Mouse (Mus musculus) left cerebral cortex, adult 6 months (tissue): ENCODE results near the gene Gm13043. TPM values are rescaled to one million over a fixed set of nuclear protein-coding genes. Genes with fewer than 3 reads are reported as not detected.

Experiments used
- long read RNA-seq, 2 experiments: library from polyadenylated mRNA; unstranded; transcript quantifications; one replicate each; pipeline ENCODE4 v2.0.0; 2019 to 2020
- polyA plus RNA-seq: library from polyadenylated mRNA; unstranded; fragments of <200 nt; fragmentation: Nextera tagmentation; gene quantifications from 2 replicates; pipeline ENCODE4 v1.2.3, GENCODE M21; 2021

Gene Gm13043
- not detected in 2 replicates for polyA plus RNA-seq
- long read RNA-seq, experiment 1, result 0 reads
- long read RNA-seq, experiment 2, result 0 reads

DNA sequence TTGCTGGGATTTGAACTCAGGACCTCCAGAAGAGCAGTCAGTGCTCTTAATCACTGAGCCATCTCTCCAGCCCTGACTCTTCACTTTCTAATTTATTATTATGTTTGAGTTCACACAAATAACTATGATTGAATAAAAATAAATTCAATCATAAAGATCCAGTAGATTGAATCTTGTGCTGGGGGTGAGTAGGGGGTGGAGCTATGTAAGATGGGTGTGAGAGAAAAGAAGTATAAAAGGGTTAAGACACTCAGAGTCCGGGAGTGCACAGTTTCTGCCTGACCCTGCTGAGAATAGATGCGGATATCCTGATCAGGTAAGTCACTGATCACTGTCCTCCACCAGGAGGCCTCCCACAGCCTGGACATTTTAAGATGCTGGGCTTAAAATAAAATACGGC, at the start of gene Gm13043:
Gene Gm13043, plus strand, starts transcription at position 301 of the 400 bp plus-strand sequence.

DNA sequence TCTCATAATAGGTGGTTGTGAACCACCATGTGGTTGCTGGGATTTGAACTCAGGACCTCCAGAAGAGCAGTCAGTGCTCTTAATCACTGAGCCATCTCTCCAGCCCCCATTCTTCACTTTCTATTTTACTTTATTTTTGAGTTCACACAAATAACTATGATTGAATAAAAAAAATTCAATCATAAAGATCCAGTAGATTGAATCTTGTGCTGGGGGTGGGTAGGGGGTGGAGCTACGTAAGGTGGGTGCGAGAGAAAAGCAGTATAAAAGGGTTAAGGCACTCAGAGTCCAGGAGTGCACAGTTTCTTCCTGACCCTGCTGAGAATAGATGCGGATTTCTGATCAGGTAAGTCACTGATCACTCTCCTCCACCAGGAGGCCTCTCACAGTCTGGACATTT, 24.5 kb downstream of the Gm13043 start, which contains the start of gene Gm13040:
Gene Gm13040, plus strand, starts transcription at position 301 of the 400 bp plus-strand sequence.

DNA sequence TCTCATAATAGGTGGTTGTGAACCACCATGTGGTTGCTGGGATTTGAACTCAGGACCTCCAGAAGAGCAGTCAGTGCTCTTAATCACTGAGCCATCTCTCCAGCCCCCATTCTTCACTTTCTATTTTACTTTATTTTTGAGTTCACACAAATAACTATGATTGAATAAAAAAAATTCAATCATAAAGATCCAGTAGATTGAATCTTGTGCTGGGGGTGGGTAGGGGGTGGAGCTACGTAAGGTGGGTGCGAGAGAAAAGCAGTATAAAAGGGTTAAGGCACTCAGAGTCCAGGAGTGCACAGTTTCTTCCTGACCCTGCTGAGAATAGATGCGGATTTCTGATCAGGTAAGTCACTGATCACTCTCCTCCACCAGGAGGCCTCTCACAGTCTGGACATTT, 40.3 kb downstream of the Gm13043 start, which contains the start of the genes BC080695 and Gm13057:
Gene BC080695, plus strand, starts transcription at position 301 of the 400 bp plus-strand sequence.
Gene Gm13057, plus strand, starts transcription at position 310 of the 400 bp plus-strand sequence.

Other genes with a start within 250 kb of the Gm13043 start
- gene Pdpn, start 211.8 kb upstream of the Gm13043 start, polyA plus RNA-seq, result 29.8 and 32.9 TPM in 2 replicates
- 3.2 and 4.2 TPM in 2 replicates for gene Lrrc38, start 161.6 kb upstream of the Gm13043 start, polyA plus RNA-seq
- not detected in 2 replicates for gene Pramel1, start 116.9 kb upstream of the Gm13043 start, polyA plus RNA-seq
- 5.8 and 6.4 TPM in 2 replicates for gene Pramef8, start 98.9 kb upstream of the Gm13043 start, polyA plus RNA-seq
- not detected in 2 replicates for gene Oog4, start 61.0 kb upstream of the Gm13043 start, polyA plus RNA-seq
- not detected in 2 replicates for gene Gm13040, start 24.6 kb downstream of the Gm13043 start, polyA plus RNA-seq
- not detected in 2 replicates for gene BC080695, start 40.4 kb downstream of the Gm13043 start, polyA plus RNA-seq
- not detected in 2 replicates for gene Gm13057, start 40.4 kb downstream of the Gm13043 start, polyA plus RNA-seq
- gene Gm13083, start 103.7 kb downstream of the Gm13043 start, polyA plus RNA-seq, result not detected in 2 replicates
- not detected in 2 replicates for gene Gm13088, start 145.9 kb downstream of the Gm13043 start, polyA plus RNA-seq
- not detected in 2 replicates for gene Gm13089, start 191.4 kb downstream of the Gm13043 start, polyA plus RNA-seq
- gene Gm13078, start 208.1 kb downstream of the Gm13043 start, polyA plus RNA-seq, result not detected in 2 replicates